Mouse (Mus musculus): Measurements from ENCODE around the gene Senp2. TPM values are rescaled to one million over a fixed set of nuclear protein-coding genes. Genes with fewer than 3 reads are reported as not detected.
"Not testable (repeated sequence)": the region's sequence is repeated elsewhere in the genome, so short reads cannot be mapped to it uniquely, and the experiment has no call there.

Gene Senp2
- 48.1 and 50.1 TPM in 2 replicates for polyA plus RNA-seq (2015; fragmentation: Nextera tagmentation; extraction: Ambion mirVana)

- no peaks in the 10 kb centered on the region for H3K9me3 ChIP-seq
- H3K4me2 ChIP-seq (replicated peaks), result peak within 1 kb of the TSS; percentile 77
- H3K36me3 ChIP-seq, result 0 out of 2 replicates have a peak, but pooled peaks cover 3% of the 10 kb centered on the region
- peak within 1 kb of the TSS; percentile 91 for H3K9ac ChIP-seq (replicated peaks)
- under 1% methylated on average over 44 of the region's 45 CpGs for WGBS
- H3K4me3 ChIP-seq (replicated peaks), result peak within 1 kb of the TSS; percentile 96
- no peaks in the 10 kb centered on the region for H3K27me3 ChIP-seq
- peaks cover 18% of the 10 kb centered on the region for H3K4me1 ChIP-seq (replicated peaks)
- peak; percentile 99 for ATAC-seq
- peak within 1 kb of the TSS; percentile 77 for H3K27ac ChIP-seq
Measured at GRCm38 (mm10) chr16:22009099-22009584, at the start of gene Senp2. Senp2 (plus strand) TSS chr16:22009484.

GRCm38 (mm10) chr16:21965576-21965975, 43.7 kb upstream of the Senp2 start:
- no peak overlapping the region for H3K27ac ChIP-seq
- H3K27me3 ChIP-seq, result no peaks in the 10 kb centered on the region
- no peak overlapping the region for H3K4me2 ChIP-seq (replicated peaks)
- H3K36me3 ChIP-seq, result no peaks in the 10 kb centered on the region
- no peak for ATAC-seq
- H3K4me3 ChIP-seq (replicated peaks), result no peak overlapping the region
- 83% methylated on average over 3 of the region's 3 CpGs for WGBS
- H3K4me1 ChIP-seq (replicated peaks), result no peaks in the 10 kb centered on the region
- H3K9ac ChIP-seq (replicated peaks), result no peak overlapping the region
- H3K9me3 ChIP-seq, result no peaks in the 10 kb centered on the region

- H3K4me3 ChIP-seq (replicated peaks), result no peak overlapping the region
- H3K27ac ChIP-seq, result no peak overlapping the region
- H3K4me2 ChIP-seq (replicated peaks), result no peak overlapping the region
- H3K36me3 ChIP-seq, result no peaks in the 10 kb centered on the region
- peak; percentile 40; the same call in 1 of the 2 replicates for ATAC-seq
- no peak overlapping the region for H3K9ac ChIP-seq (replicated peaks)
- no peaks in the 10 kb centered on the region for H3K4me1 ChIP-seq (replicated peaks)
- no peaks in the 10 kb centered on the region for H3K27me3 ChIP-seq
- no peaks in the 10 kb centered on the region for H3K9me3 ChIP-seq
- WGBS, result 79% methylated on average over 5 of the region's 5 CpGs
Measured at GRCm38 (mm10) chr16:21969874-21970273, 39.4 kb upstream of the Senp2 start.

GRCm38 (mm10) chr16:21970536-21970935, 38.7 kb upstream of the Senp2 start:
- H3K36me3 ChIP-seq, result no peaks in the 10 kb centered on the region
- no peak overlapping the region for H3K4me2 ChIP-seq (replicated peaks)
- no peaks in the 10 kb centered on the region for H3K4me1 ChIP-seq (replicated peaks)
- ATAC-seq, result no peak
- H3K4me3 ChIP-seq (replicated peaks), result no peak overlapping the region
- no peaks in the 10 kb centered on the region for H3K9me3 ChIP-seq
- no peaks in the 10 kb centered on the region for H3K27me3 ChIP-seq
- WGBS, result 91% methylated on average over 6 of the region's 6 CpGs
- no peak overlapping the region for H3K9ac ChIP-seq (replicated peaks)
- no peak overlapping the region for H3K27ac ChIP-seq

GRCm38 (mm10) chr16:21971446-21971845, 37.8 kb upstream of the Senp2 start:
- Histone ChIP-seq H3K4me2 (replicated peaks) (no peak overlapping the region), H3K36me3 (no peaks in the 10 kb centered on the region), H3K27ac (no peak overlapping the region), H3K4me1 (replicated peaks) (peaks cover 6% of the 10 kb centered on the region), H3K27me3 (no peaks in the 10 kb centered on the region), H3K4me3 (replicated peaks) (no peak overlapping the region), H3K9ac (replicated peaks) (no peak overlapping the region), H3K9me3 (no peaks in the 10 kb centered on the region)
- no peak for ATAC-seq
- WGBS, result 48% methylated on average over 4 of the region's 4 CpGs

- Histone ChIP-seq H3K4me3 (replicated peaks) (peak overlapping the region; percentile 15), H3K9me3 (no peaks in the 10 kb centered on the region), H3K27ac (no peak overlapping the region), H3K36me3 (no peaks in the 10 kb centered on the region), H3K4me1 (replicated peaks) (peaks cover 8% of the 10 kb centered on the region), H3K27me3 (no peaks in the 10 kb centered on the region), H3K4me2 (replicated peaks) (peak overlapping the region; percentile 45), H3K9ac (replicated peaks) (peak overlapping the region; percentile 40; the same call in 1 of the 2 replicates)
- ATAC-seq, result no peak
- WGBS, result 2% methylated on average over 16 of the region's 16 CpGs
Measured at GRCm38 (mm10) chr16:21976203-21976602, 33.1 kb upstream of the Senp2 start.

- no peaks in the 10 kb centered on the region for H3K36me3 ChIP-seq
- no peak overlapping the region for H3K27ac ChIP-seq
- no peaks in the 10 kb centered on the region for H3K27me3 ChIP-seq
- no peak overlapping the region for H3K4me3 ChIP-seq (replicated peaks)
- H3K4me1 ChIP-seq (replicated peaks), result peaks cover 8% of the 10 kb centered on the region
- WGBS, result 72% methylated on average over 5 of the region's 5 CpGs
- no peak for ATAC-seq
- no peaks in the 10 kb centered on the region for H3K9me3 ChIP-seq
- H3K4me2 ChIP-seq (replicated peaks), result no peak overlapping the region
- H3K9ac ChIP-seq (replicated peaks), result no peak overlapping the region
Measured at GRCm38 (mm10) chr16:21977347-21977746, 31.9 kb upstream of the Senp2 start.

GRCm38 (mm10) chr16:21983146-21983545, 26.1 kb upstream of the Senp2 start:
- H3K36me3 ChIP-seq, result no peaks in the 10 kb centered on the region
- no peak overlapping the region for H3K9ac ChIP-seq (replicated peaks)
- H3K4me2 ChIP-seq (replicated peaks), result no peak overlapping the region
- no peaks in the 10 kb centered on the region for H3K9me3 ChIP-seq
- H3K27ac ChIP-seq, result no peak overlapping the region
- 94% methylated on average over 9 of the region's 9 CpGs for WGBS
- H3K27me3 ChIP-seq, result no peaks in the 10 kb centered on the region
- no peaks in the 10 kb centered on the region for H3K4me1 ChIP-seq (replicated peaks)
- H3K4me3 ChIP-seq (replicated peaks), result no peak overlapping the region
- no peak for ATAC-seq

- Histone ChIP-seq H3K9ac (replicated peaks) (no peak overlapping the region), H3K4me1 (replicated peaks) (no peaks in the 10 kb centered on the region), H3K4me2 (replicated peaks) (no peak overlapping the region), H3K27me3 (no peaks in the 10 kb centered on the region), H3K4me3 (replicated peaks) (no peak overlapping the region), H3K27ac (no peak overlapping the region), H3K36me3 (no peaks in the 10 kb centered on the region), H3K9me3 (no peaks in the 10 kb centered on the region)
- no peak for ATAC-seq
- 92% methylated on average over 4 of the region's 4 CpGs for WGBS
Measured at GRCm38 (mm10) chr16:21983581-21983980, 25.7 kb upstream of the Senp2 start.

GRCm38 (mm10) chr16:21984091-21984490, 25.2 kb upstream of the Senp2 start:
- Histone ChIP-seq H3K4me1 (replicated peaks) (no peaks in the 10 kb centered on the region), H3K36me3 (no peaks in the 10 kb centered on the region), H3K27me3 (no peaks in the 10 kb centered on the region), H3K9ac (replicated peaks) (no peak overlapping the region), H3K4me3 (replicated peaks) (no peak overlapping the region), H3K4me2 (replicated peaks) (no peak overlapping the region), H3K9me3 (no peaks in the 10 kb centered on the region), H3K27ac (no peak overlapping the region)
- 87% methylated on average over 12 of the region's 12 CpGs for WGBS
- no peak for ATAC-seq

- Histone ChIP-seq H3K4me2 (replicated peaks) (no peak overlapping the region), H3K27me3 (no peaks in the 10 kb centered on the region), H3K27ac (no peak overlapping the region), H3K4me3 (replicated peaks) (no peak overlapping the region), H3K36me3 (no peaks in the 10 kb centered on the region), H3K4me1 (replicated peaks) (no peaks in the 10 kb centered on the region), H3K9ac (replicated peaks) (no peak overlapping the region), H3K9me3 (no peaks in the 10 kb centered on the region)
- ATAC-seq, result no peak
- 53% methylated on average over 3 of the region's 3 CpGs for WGBS
Measured at GRCm38 (mm10) chr16:21986191-21986590, 23.1 kb upstream of the Senp2 start.

- no peaks in the 10 kb centered on the region for H3K27me3 ChIP-seq
- H3K4me3 ChIP-seq (replicated peaks), result no peak overlapping the region
- no peak overlapping the region for H3K4me2 ChIP-seq (replicated peaks)
- no peak overlapping the region for H3K9ac ChIP-seq (replicated peaks)
- WGBS, result 79% methylated on average over 5 of the region's 5 CpGs
- no peak overlapping the region for H3K27ac ChIP-seq
- no peaks in the 10 kb centered on the region for H3K36me3 ChIP-seq
- H3K4me1 ChIP-seq (replicated peaks), result no peaks in the 10 kb centered on the region
- ATAC-seq, result no peak
- no peaks in the 10 kb centered on the region for H3K9me3 ChIP-seq
Measured at GRCm38 (mm10) chr16:21987956-21988355, 21.3 kb upstream of the Senp2 start.

GRCm38 (mm10) chr16:21990893-21991292, 18.4 kb upstream of the Senp2 start:
- H3K27me3 ChIP-seq; H3K4me1 ChIP-seq (replicated peaks); H3K9ac ChIP-seq (replicated peaks); H3K4me2 ChIP-seq (replicated peaks); H3K27ac ChIP-seq; H3K4me3 ChIP-seq (replicated peaks); H3K36me3 ChIP-seq; ATAC-seq; H3K9me3 ChIP-seq: not testable (repeated sequence)

Measured in midbrain, embryonic 13.5 days (tissue).